Mouse (Mus musculus) thymus, postnatal 10 days (tissue): ENCODE measurements around the gene Tgfb2.

Source experiments
- DNase-seq, 2 experiments: peaks; one replicate each; pipeline ENCODE4 v3.0.0; 2021; ENCODE audit warnings: low spot score in 2 of 2

Tgfb2 gene

GRCm38 (mm10) chr1:186702391-186703255 is 3.2 kb downstream of the Tgfb2 start:
- no peak for DNase-seq

GRCm38 (mm10) chr1:186701206-186701905 is 4.4 kb downstream of the Tgfb2 start:
- no peak for DNase-seq

- no peak for DNase-seq
Measured at GRCm38 (mm10) chr1:186700496-186700895, 5.3 kb downstream of the Tgfb2 start.

GRCm38 (mm10) chr1:186698583-186699338 is 7.0 kb downstream of the Tgfb2 start:
- no peak for DNase-seq

GRCm38 (mm10) chr1:186696231-186696630 is 9.6 kb downstream of the Tgfb2 start:
- DNase-seq = no peak

- DNase-seq = no peak
Measured at GRCm38 (mm10) chr1:186695361-186695760, 10.4 kb downstream of the Tgfb2 start.

GRCm38 (mm10) chr1:186692370-186692769 is 13.4 kb downstream of the Tgfb2 start:
- no peak for DNase-seq

- no peak for DNase-seq
Measured at GRCm38 (mm10) chr1:186691708-186692107, 14.1 kb downstream of the Tgfb2 start.

GRCm38 (mm10) chr1:186684041-186684440 is 21.7 kb downstream of the Tgfb2 start:
- DNase-seq = no peak

- DNase-seq = no peak
Measured at GRCm38 (mm10) chr1:186682606-186683005, 23.2 kb downstream of the Tgfb2 start.

GRCm38 (mm10) chr1:186677614-186678013 is 28.2 kb downstream of the Tgfb2 start:
- no peak for DNase-seq

GRCm38 (mm10) chr1:186676199-186676598 is 29.6 kb downstream of the Tgfb2 start:
- DNase-seq = no peak

GRCm38 (mm10) chr1:186675263-186675662 is 30.5 kb downstream of the Tgfb2 start:
- no peak for DNase-seq

GRCm38 (mm10) chr1:186674621-186675020 is 31.2 kb downstream of the Tgfb2 start:
- no peak for DNase-seq

GRCm38 (mm10) chr1:186673166-186673565 is 32.6 kb downstream of the Tgfb2 start:
- no peak for DNase-seq

GRCm38 (mm10) chr1:186663412-186663811 is 42.4 kb downstream of the Tgfb2 start:
- no peak for DNase-seq

- no peak for DNase-seq
Measured at GRCm38 (mm10) chr1:186662996-186663395, 42.8 kb downstream of the Tgfb2 start.

- DNase-seq = no peak
Measured at GRCm38 (mm10) chr1:186661206-186661921, 44.4 kb downstream of the Tgfb2 start.

GRCm38 (mm10) chr1:186658783-186659182 is 47.0 kb downstream of the Tgfb2 start:
- DNase-seq = no peak

GRCm38 (mm10) chr1:186657559-186658219 is 48.1 kb downstream of the Tgfb2 start:
- no peak for DNase-seq

- no peak for DNase-seq
Measured at GRCm38 (mm10) chr1:186656732-186657329, 49.0 kb downstream of the Tgfb2 start.
